Mouse (Mus musculus): ENCODE data around the gene Rpl29.

- TF ChIP-seq POLR2A (IDR thresholded peaks at IDR 0.05; ENCODE audit: extremely low read depth, insufficient read depth, low read length) (no peak), CTCF (IDR thresholded peaks at IDR 0.05; ENCODE audit: low read depth, low read length) (no peak)
These were observed 11.2 kb upstream of the Rpl29 start for GRCm38 (mm10) chr9:106417841-106418625.

Measured in liver, adult 2 months (tissue).